ENCODE assay signal across 16 mouse cellular contexts in genomic region chr1:53766112-53766511, GRCm38 (mm10). TPM values are rescaled to one million over a fixed set of nuclear protein-coding genes. Genes with fewer than 3 reads are reported as not detected.
"Had no signal": no experiment of that assay in that cellular context is flagged by ENCODE, and none has a peak within 500 bp of the region (broad histone marks: within the 10 kb centered on the region; RNA-seq: fewer than 3 reads in every experiment).

No protein-coding gene starts in this region.

- H3K27ac ChIP-seq: limb, embryonic 10.5 days; liver, embryonic 13.5 days; lung, embryonic 15.5 days; macrophage; midbrain, embryonic 15.5 days; neural tube, embryonic 13.5 days; stomach, embryonic 15.5 days had no signal

- H3K4me2 ChIP-seq: liver, embryonic 13.5 days; lung, embryonic 15.5 days; midbrain, embryonic 11.5 days; midbrain, embryonic 15.5 days; neural tube, embryonic 13.5 days; stomach, embryonic 15.5 days had no signal

- H3K27me3 ChIP-seq: liver, embryonic 13.5 days; lung, embryonic 15.5 days; megakaryocyte, embryonic 14.5 days; midbrain, embryonic 15.5 days; neural tube, embryonic 13.5 days; stomach, embryonic 15.5 days had no signal

- H3K9ac ChIP-seq: liver, embryonic 13.5 days; liver, postnatal 0 days; lung, embryonic 15.5 days; midbrain, embryonic 15.5 days; neural tube, embryonic 13.5 days; stomach, embryonic 15.5 days had no signal

- H3K4me3 ChIP-seq: limb, embryonic 10.5 days; liver, embryonic 13.5 days; lung, embryonic 15.5 days; megakaryocyte, embryonic 14.5 days; midbrain, embryonic 15.5 days; neural tube, embryonic 13.5 days; stomach, embryonic 15.5 days had no signal

- DNase-seq: liver, embryonic 13.5 days; liver, postnatal 0 days; lung, postnatal 14 days; right cerebral cortex, postnatal 14 days; thymus, adult 2 months; thymus, postnatal 25 days had no signal

- H3K9me3 ChIP-seq: limb, embryonic 10.5 days; liver, embryonic 13.5 days; lung, embryonic 15.5 days; megakaryocyte, embryonic 14.5 days; midbrain, embryonic 15.5 days; neural tube, embryonic 13.5 days; stomach, embryonic 15.5 days had no signal

- H3K4me1 ChIP-seq: limb, embryonic 10.5 days; liver, embryonic 13.5 days; lung, embryonic 15.5 days; midbrain, embryonic 15.5 days; stomach, embryonic 15.5 days had no signal

- H3K36me3 ChIP-seq: limb, embryonic 10.5 days; midbrain, embryonic 15.5 days had no signal

- ATAC-seq: intestine, embryonic 16.5 days; liver, postnatal 0 days; midbrain, embryonic 15.5 days had no signal

RNA-seq across cellular contexts. Expression of gene Dnah7a, which starts 59.5 kb away (rescaled TPM):
- polyA plus RNA-seq: liver, embryonic 13.5 days; liver, postnatal 0 days; macrophage; spleen, adult 2 months had no signal
